Mouse (Mus musculus) adrenal gland, adult (tissue): Measurements from ENCODE around the gene Fzd7.

Source experiments
- DNase-seq, 2 experiments: peaks; one replicate each; pipeline ENCODE4 v3.0.0; 2022 to 2023; ENCODE audit warnings: low spot score in 1 of 2; ENCODE audit not compliant: inconsistent age in 2 of 2

Fzd7 gene

DNA sequence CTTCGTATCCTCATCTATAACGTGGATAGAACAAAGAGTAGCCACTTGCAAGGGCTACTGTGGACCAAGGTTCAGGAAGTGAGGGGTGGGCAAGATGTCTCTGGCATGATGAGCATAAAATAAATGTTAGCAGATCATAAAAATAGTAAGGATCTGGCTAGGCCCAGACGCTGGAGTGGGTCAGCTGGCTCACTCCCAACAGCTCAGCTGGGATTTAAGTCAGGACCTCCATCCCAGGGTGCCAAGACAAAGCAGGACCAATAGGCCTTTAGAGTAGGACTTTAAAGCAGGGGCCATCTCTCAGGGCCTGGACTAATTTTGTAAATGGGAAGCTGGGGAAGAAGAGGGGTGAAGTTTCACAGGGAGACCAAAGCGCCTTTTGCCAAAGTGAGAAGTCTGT, 11.5 kb upstream of the Fzd7 start:
- DNase-seq, result no peak

- DNase-seq, result no peak
Measured at GRCm38 (mm10) chr1:59472368-59473180, 9.7 kb upstream of the Fzd7 start.

DNA sequence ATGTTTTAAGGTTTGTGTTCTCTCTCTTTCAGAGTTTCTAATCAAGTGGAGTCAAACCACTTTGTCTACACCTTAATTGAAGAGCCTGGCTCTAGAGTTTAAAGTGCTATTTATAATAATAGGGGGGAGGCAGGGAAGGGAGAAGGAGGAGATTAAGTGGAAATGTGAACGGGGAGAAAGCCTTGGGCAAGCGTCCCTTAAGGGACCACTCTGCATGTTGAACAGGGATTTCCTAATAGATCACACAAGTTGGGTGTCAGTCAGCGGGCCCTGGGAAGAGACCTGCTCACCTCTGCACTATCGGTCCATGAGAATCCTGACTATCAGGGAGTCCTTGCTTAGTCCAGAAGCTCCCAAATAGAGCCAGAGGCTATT, 9.1 kb upstream of the Fzd7 start:
- no peak for DNase-seq

DNA sequence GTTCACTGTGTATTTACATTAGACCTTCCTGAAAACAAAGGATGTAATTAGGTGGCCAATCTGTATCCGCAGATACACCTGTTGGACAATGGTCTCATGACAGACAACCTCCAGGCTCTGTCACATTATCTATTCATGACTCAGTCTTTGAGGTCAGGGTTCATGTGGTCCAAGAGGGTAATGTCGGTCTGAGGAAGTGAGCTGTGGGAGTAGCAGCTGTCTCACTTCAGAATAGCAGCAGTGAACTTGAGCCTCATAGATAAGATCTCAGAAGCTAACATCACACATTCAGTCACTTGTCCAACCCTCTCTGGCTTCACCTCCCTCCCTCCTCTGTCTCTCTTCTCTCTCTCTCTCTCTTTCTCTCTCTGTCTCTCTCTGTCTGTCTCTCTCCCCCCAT, 6.6 kb upstream of the Fzd7 start:
- no peak for DNase-seq

- DNase-seq, result no peak
Measured at GRCm38 (mm10) chr1:59478911-59479310, 3.3 kb upstream of the Fzd7 start.

DNA sequence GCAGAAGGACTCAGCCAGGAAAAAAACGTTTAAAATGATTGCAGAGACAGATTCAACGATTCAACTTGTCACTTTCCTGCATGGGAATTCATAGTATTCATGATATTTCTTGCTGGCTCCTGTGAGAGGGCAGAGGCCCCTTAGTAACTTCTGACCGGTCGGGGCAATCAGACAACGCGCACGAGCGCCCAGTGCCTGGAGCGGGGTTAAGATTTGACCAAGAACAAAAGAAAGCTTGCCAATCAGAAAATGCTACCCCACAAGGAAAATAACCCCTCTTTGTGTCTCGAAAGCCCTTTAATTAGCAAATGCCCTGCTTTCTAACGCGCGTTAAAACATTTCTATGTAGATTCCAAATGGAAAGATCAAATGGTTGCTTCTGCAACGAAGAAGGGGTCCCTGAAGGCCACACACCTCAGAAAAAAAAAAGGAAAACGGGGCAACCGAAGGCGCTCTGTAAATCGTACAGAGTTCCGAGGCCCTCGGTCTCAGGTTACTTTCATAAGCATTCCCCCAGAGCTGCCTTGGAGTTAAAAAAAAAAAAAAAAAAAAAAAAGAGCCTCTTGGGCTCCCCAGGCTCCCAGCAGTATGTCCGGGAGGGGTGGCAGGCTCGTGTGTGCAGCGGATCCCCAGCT, 1.3 kb upstream of the Fzd7 start:
- peak; percentile 21 to 69 for DNase-seq

DNA sequence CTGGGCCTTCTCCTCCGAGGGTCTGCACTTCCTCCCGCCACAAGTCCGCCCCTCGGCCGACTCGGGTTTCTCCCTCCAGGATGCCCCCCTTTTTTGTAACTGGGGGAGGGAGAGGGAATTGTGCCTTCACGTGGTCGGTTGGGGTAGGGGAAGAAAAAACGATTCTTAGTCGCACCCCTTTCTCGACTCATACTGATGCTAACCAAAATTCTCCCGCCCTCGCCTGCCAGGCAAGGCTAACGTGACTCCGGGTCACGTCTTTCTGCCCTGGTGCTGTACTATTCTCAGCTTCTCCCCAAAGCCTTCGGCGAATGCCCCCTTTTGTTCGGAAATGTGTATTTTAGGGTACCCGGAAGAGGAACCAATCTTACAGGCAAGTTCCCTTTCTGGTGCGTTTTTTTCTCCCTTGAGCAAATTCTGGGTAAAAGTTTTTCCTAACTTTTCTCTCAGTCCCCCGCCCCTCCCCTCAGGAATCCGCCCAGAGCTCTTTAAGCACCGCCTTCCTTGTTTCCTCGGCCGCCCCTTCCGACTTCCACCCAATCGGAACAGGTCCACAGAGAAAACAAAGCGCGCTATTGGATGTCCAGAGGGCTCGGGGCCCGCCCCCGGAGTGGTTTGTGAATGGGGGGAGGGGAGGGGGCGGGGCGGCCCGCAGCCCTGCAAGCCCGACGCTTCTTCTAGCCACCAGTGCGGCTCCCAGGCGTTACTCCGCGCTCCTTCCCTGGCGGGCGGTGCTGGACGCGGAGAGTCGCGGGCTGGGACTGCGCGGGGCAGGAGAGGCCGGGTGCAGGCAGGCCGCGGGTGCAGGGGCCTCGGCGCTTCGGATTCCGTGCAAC, 550 bp upstream of the Fzd7 start:
- DNase-seq, result peak; percentile 95 to 98

DNA sequence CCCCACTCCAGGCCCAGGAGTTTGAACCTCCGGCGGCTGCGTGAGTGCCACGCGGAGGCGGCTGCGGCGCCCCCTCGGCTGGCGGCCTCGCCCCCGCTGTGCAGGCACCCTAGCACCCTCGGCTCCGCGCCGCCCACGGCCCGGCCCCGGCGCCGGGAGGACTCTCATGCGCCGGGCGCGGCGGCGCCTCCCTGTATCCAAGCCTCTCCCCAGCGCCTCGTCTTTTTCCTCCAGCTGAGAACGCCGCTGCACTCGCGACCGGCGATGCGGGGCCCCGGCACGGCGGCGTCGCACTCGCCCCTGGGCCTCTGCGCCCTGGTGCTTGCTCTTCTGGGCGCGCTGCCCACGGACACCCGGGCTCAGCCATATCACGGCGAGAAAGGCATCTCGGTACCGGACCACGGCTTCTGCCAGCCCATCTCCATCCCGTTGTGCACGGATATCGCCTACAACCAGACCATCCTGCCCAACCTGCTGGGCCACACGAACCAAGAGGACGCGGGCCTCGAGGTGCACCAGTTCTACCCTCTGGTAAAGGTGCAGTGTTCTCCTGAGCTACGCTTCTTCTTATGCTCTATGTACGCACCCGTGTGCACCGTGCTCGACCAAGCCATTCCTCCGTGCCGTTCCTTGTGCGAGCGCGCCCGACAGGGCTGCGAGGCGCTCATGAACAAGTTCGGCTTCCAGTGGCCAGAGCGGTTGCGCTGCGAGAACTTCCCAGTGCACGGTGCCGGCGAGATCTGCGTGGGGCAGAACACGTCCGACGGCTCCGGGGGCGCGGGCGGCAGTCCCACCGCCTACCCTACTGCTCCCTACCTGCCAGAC, 684 bp downstream of the Fzd7 start:
- peak; percentile 66 to 86 for DNase-seq

DNA sequence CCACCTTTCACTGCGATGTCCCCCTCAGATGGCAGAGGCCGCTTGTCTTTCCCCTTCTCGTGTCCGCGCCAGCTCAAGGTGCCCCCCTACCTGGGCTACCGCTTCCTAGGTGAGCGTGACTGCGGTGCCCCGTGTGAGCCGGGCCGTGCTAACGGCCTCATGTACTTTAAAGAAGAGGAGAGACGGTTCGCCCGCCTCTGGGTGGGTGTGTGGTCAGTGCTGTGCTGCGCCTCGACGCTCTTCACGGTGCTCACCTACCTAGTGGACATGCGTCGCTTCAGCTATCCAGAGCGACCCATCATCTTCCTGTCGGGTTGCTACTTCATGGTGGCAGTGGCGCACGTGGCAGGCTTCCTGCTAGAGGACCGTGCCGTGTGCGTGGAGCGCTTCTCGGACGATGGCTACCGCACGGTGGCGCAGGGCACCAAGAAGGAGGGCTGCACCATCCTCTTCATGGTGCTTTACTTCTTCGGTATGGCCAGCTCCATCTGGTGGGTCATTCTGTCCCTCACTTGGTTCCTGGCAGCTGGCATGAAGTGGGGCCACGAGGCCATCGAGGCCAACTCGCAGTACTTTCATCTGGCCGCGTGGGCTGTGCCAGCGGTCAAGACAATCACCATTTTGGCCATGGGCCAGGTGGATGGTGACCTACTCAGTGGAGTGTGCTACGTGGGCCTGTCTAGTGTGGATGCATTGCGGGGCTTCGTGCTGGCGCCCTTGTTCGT, 1.5 kb downstream of the Fzd7 start:
- peak; percentile 74 to 88 for DNase-seq

DNA sequence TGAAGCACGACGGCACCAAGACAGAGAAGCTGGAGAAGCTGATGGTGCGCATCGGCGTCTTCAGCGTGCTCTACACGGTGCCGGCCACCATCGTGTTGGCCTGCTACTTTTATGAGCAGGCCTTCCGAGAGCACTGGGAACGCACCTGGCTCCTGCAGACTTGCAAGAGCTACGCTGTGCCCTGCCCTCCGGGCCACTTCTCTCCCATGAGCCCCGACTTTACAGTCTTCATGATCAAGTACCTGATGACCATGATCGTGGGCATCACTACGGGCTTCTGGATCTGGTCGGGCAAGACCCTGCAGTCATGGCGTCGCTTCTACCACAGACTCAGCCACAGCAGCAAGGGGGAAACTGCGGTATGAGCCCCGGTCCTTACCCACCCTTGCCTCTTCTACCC, 2.1 kb downstream of the Fzd7 start:
- no peak for DNase-seq

- DNase-seq, result peak; percentile 23 to 72
Measured at GRCm38 (mm10) chr1:59484791-59485785, 2.9 kb downstream of the Fzd7 start.

GRCm38 (mm10) chr1:59485803-59486202, 3.6 kb downstream of the Fzd7 start:
- peak in 1 of 2 experiments; percentile 41 for DNase-seq

DNA sequence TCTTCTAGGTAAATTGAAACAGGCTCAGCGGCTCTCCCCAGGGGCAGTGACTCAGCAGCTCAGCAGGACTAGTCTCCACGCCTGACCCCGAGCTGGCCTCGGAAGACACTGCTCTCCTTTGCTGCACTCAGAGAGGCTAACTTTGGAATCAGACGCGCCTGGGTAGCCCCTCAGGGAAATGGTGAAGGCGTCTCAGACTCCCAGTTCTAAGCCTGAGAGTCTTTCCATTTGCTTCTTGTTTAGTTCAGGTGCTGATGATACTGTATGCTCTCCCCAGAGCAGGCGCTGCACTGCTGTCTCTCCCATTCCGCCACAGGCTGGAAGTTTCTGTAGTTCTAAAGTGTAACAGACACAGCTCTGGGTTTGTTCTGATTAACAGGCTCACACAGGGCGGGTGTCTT, 5.4 kb downstream of the Fzd7 start:
- peak; percentile 74 to 89 for DNase-seq

- peak in 1 of 2 experiments; percentile 38 for DNase-seq
Measured at GRCm38 (mm10) chr1:59488481-59488880, 6.3 kb downstream of the Fzd7 start.

GRCm38 (mm10) chr1:59488991-59489390, 6.8 kb downstream of the Fzd7 start:
- no peak for DNase-seq

- DNase-seq, result no peak
Measured at GRCm38 (mm10) chr1:59491517-59491916, 9.3 kb downstream of the Fzd7 start.

DNA sequence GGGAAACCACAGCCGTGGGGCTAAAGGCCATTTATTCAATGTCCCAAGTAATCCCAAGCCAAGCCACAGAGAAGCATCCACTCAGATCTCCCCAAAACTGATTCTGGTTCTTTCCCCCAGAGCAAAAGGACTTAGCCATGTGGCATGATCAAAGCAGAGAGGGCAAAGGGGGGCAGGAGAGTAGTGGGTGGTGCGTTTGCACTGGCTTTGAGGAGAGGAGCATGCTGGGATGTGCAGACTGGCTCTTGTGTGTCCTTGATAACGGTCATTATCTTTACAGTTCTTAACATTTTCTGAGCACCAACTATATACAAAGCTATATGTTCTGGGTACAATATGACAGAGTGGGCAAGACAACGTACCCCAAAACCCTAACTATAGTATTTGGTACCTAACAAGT, 10.2 kb downstream of the Fzd7 start:
- DNase-seq, result no peak

DNA sequence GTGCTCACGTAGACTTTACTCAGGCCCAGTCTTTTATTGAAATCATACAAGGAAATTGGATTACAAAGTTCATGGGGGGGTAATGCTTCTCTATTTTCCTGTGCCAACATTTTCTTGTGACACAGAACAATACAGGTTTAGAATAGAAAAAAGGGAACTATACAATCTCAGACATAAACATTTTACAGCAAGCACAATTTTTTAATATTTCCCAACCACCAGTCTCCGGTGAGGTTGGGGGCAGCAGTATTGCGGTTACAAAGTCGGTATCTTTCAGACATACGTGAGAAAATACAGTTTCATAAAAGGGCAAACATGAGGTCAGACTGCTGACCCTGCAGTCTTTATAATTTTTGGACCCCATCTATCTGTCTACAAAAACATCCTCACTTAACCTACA, 13.7 kb downstream of the Fzd7 start:
- DNase-seq, result no peak
